Mouse (Mus musculus) skeletal muscle tissue, adult 2 months (tissue): ENCODE results near the gene Mbd3.
A peak's percentile ranks its signal among the peaks of the same experiment; 100 is the strongest.
"Not testable (repeated sequence)": the region's sequence is repeated elsewhere in the genome, so short reads cannot be mapped to it uniquely, and the experiment has no call there.

ENCODE experiments used
- DNase-seq: peaks from one replicate; pipeline ENCODE4 v3.0.0-alpha.2; 2012; ENCODE audit warnings: low read depth, low spot score

Mbd3 gene

DNA sequence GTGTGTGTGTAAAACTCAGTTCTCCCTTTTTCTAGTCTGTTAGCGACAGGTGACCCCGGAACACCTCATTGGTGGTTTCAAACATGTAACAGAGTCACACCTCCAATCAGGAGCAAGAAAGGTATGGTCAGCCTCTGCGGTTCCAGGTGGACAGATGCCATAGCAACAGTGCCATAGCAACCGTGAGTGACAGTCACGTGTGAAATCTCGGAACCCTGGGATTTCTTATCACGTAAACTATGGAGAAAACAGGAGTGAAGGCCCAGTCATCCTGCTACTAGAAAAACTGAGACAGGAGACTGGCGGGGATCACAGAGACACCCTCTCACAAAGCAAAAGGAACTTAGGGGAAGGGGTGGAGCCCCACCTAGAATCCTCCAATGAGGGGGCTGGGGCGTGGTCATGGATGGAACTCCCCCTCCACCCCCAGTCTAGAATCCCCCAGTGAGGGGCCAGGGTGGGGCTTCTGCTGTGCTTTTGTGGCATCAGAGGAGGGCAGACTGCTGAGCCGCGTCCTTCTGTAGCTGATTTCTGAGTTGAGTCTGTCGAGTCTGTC lies 27.9 kb downstream of the Mbd3 start:
- DNase-seq = no peak

DNA sequence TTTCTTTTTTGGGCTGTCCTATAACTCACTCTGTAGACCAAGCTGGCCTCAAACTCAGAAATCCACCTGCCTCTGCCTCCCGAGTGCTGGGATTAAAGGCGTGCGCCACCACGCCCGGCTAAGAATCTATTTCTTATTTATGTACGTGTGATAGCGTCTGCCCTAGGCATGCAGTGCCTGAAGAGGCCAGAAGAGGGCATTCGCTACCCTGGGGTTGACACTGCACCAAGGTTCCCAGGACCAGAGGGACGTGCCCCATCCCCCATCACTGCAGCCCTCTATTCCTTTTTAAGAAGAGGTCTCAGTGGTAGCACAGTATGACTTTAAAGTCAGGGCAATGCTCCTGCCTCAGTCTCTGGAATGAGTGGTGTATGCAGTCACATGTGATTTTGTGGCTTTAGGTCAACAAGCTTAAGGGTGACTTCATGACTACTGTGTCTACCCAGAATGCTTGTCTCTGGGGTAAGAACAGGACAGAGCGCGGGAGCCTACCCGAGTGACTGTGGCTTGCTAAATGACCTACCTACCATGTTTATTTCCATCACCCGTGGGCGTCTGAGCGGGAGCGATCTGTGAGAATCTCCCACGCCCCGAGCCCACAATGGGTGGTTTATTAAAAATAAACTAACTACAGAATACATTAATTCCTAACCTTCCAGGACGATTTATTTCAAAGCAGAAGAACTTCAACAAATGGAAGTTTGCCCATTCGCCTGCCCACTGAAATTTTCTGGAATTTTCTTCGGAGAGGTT lies 29.2 kb downstream of the Mbd3 start:
- DNase-seq = no peak

DNA sequence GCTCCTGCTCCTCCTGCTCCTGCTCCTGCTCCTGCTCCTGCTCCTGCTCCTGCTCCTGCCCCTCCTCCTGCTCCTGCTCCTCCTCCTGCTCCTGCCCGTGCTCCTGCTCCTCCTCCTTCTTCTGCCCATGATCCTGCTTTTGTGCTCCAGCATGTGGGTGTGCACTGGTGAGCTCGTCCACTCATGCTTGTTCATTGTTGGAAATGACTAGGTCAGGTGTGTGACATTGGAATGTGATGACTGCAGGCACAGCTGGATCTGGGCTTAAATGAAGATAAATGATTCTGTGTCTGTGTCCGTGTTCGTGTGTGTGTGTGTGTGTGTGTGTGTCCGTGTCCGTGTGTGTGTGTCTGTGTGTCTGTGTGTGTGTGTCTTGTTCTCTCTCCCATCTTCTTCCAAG lies 31.0 kb downstream of the Mbd3 start:
- DNase-seq = no peak

DNA sequence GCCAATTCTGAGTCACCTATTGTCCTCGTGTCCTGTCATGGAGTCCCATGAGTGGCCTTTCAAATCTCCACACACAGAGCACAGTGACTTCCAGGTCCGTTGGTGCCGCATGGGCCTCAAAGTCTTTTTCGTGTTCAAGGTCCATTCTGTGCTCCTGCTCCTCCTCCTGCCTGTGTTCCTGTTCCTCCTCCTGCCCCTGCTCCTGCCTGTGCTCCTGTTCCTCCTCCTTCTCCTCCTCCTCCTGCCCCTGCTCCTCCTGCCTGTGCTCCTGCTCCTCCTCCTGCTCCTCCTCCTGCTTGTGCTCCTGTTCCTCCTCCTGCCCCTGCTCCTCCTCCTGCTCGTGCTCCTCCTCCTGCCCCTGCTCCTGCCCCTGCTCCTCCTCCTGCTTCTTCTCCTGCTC lies 31.4 kb downstream of the Mbd3 start:
- DNase-seq = no peak

DNA sequence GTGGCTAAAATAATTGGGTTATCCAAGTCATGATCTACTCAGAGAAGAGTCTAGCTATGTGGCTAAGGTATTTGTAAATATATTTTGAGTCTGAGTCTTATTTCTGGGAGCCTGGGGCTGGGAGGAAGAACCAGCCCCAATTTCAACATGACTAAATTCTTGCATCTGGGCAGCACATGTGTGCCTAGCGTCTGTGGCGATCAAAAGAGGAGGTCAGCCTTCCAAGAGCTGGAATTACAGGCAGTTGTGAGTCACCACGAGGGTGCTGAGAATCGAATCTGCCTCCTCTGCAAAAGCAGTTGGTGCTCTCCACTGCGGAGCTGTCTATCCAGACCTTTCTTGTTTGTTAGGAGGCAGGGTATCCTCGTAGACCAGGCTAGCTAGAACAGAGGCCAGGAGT lies 33.6 kb downstream of the Mbd3 start:
- DNase-seq = no peak

DNA sequence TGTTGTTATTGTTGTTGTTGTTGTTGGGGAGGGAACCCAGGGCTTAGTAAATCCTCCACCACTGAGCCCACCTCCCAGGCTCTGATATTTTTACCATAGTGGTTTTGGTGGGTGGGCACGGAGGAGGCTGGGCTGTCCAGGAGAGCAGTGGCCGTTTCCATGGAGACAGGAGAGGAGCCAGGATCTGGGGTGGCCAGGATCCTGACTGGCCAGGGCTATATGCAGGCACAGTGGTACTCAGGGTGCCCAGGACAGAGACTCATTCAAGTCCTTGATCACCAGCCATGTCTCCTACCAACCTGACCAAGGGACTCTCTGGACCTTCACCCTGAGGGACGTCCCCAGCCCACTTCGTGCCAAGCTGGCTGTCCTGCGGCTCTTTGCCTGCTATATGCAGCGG lies 35.6 kb downstream of the Mbd3 start:
- DNase-seq = no peak

DNA sequence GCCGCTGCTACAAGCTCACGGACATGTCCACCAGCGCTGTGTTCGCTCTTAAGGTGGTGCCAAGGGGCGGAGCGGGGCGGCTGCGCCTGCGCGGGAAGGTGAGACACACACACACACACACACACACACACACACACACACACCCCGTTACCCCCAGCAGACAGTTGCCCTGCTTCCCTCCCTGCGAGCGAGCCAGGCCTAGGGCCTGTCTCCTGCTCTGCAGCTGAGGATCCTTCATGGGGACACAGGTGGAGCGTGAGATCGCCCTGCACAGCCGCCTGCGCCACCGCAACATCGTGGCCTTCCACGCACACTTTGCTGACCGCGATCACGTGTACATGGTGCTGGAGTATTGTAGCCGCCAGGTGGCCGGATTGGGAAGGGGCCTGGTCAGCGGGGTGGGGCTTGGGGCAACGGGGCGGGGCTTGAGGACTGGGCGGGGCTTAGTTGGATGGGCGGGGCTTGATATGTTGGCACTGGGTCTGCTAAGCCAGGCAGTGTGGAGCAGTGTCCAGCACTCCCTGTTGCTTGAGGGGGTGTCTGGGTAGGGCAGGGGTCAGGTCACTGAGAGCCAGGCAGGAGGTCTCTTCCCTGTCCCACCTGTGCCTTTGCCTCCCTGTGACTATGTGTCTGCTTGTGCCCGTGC lies 41.2 kb downstream of the Mbd3 start:
- no peak for DNase-seq

DNA sequence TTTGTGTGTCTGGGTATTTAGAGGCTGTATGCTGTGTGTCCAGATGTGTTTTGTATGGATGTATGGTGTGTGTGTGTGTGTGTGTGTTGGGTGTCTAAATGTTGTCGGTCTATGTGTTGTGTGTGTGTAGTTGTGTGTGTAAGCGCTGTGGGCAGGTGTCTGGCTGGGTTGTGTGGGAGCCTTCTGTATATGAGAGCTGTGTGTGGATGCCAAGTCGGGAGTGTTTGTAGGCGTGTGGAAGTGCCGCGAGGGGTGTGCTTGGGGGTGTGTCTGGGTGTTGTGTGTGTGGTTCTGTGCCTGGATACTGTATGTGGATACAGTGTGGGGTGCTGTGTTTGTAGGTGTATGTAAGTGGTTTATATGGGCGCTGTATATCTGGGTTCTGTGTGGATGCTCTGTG lies 42.0 kb downstream of the Mbd3 start:
- DNase-seq = no peak

DNA sequence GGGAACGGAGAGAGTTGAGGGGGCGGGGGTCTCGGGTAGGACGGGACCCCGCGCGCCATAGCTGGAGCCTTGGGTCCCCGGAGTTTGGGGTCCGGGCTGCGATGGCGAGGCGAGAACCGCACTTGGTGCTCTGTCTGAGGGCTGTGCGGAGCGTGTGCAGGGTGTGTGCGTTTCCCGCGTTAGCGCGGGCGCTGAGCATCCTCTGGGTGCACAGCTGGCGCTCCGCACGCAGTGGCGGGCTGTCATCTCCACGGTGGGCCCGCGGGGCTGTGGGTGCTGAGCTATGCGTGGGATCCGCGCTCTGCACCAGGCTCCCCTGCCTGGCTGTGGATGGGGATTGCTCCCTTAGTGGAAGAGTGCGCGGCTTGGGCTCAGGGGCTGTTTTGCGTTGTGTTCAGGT lies 42.6 kb downstream of the Mbd3 start:
- no peak for DNase-seq

DNA sequence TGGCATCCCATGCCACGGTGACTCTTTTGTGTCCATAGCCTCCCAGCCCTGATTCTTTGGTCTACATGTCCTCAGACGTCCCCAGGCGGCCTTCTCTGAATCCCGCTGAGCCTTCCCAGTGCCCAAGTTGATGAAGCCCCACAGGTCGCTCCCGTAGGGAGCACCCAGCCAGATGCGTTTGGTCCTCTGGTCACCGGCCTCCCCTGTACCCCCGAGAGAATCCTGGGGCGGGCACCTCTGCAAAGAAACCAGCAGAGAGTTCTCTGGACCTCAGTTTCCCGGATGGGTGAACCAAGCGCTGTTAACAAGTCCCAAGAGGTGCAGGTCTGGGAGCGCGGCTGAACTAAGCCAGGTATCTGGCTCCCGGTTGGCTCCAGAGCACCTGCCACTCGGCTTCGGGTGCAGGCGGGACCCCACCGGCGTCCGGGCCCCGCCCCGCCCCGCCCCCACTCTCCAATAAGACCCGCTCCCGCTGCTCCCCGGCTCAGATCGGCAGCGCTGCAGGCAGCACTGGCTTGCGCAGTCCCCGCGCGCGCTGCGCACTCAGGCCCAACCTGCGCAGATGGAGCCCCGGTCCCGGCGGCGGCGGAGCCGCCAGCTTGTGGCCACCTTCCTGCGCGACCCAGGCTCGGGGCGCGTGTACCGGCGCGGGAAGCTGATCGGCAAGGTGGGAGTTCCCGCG lies 43.2 kb downstream of the Mbd3 start, which contains the start of gene Plk5:
Plk5 (plus strand) TSS at position 459 of the 682 bp plus-strand sequence.
- DNase-seq = no peak

DNA sequence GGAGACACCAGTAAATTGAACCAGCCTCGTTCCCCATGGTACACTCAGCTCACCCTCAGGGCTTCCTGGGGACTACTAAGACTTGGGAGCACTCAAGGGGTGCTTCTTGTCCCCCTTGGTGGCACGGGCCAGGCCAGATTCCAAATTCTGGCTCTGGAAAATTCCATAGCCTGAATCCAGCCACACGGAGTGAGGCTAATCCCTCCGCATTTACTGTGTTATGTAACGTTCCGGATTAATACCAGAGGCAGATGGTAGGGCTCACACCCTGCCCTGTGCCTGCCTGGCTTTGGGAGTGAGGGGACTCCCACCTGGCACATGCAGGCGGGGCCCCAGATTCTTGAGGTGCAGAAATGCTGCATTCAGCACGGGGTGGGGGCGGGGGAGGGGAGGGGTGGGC lies 43.9 kb downstream of the Mbd3 start:
- no peak for DNase-seq

DNA sequence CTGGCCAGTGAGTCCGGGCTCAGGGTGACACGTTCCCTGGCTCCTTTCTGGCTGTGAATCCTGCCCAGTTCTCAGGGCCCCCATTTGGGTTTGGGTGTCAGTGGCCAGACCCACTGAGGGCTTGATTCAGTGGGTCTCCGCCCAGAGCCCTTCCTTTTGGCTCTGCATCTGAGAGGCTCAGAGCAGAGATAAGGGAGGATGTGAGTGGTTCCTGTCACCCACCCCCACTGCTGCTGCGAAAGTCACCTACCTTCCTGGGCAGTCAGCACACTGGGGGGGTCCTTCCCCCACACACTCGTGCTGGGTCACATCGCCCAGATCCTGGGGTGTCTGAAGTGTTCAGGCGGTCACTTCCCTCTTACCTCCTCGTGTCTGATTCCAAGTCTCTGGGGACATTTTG lies 46.6 kb downstream of the Mbd3 start:
- DNase-seq = no peak

DNA sequence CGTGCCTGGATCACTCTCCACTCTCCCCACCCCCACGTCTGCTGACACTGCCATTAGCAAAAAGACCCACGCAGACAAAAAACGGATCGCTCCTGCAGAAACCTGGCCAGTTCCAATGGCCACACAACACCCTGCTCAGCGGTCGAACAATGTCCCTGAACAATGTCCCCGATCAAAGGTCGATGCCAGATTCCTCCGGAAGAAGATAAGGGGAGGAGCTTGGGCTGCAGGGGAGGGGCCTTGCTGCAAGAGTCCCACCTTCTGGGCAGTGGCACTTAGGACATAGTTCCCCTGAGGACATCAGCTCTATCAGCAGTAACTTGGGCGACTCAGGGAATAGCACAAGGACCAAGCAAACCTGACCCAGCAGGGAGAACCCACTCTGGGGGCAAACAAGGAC lies 47.5 kb downstream of the Mbd3 start:
- no peak for DNase-seq

DNA sequence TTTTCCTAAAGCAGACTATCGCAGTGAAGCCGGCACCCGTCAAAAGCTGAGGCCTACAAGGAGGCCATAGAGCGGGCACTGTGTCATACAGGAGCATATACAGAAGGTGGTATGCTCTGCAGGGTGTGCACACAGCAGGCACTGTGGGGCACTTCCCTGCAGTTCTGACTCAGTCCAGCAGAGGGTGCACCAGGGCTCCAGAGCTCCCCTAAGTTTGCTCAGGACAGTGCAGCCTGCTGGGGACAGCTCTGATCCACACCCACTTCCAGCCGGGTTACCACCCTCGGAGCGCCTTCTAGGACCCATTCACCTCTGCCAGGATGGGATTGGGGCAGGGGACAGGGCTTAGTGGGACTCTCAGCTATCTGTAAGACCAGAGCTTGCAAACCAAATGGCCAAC lies 49.1 kb downstream of the Mbd3 start:
- DNase-seq = peak; percentile 71

DNA sequence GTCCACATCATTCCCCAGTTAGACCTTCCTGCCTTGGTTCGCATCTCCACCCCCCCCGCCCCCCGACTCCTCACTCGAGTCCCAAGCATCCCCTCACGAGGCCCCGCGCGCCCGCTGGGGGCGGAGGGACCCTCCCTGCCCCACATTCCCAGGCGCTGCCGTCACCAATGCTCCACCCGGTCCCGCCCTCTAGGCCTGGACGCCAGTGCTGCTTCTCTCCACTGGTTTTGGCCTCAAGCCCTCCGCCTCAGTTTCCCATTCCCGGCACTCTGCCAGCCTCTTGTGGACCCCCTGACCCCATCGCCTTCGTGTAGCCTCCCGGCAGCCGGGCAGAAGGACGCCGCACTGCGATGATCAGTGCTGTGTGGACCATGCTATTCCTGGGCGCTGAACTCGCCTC lies 50.4 kb downstream of the Mbd3 start:
- no peak for DNase-seq

DNA sequence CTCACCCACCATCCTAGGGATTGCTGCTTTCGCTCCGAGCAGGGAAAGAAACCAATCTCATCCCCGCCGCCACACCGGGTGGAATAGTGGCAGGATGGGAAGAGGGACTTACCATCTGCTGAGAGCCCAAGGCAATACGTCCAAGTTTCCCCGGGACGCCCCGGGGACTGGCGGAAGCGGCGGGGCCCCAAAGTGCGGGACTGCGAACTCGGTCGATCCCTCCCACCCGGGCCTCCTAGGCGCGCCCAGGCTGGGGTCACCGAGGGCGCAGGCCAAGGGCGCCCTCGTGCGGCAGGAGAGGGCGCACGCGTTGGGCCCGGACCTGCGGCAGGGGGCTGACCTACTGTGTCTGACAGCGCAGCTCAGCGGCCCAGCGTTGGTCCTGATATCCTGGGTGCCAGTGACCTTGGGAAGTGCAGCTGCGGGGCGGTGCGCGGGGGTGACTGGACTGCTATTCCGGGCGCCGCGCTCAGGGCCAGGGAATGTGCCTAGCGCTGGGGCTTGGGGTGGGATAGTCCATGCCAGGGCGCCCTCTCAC lies 51.0 kb downstream of the Mbd3 start, which contains the start of gene Adamtsl5:
Adamtsl5 (minus strand) TSS at position 169 of the 538 bp plus-strand sequence.
- peak; percentile 82 for DNase-seq

DNA sequence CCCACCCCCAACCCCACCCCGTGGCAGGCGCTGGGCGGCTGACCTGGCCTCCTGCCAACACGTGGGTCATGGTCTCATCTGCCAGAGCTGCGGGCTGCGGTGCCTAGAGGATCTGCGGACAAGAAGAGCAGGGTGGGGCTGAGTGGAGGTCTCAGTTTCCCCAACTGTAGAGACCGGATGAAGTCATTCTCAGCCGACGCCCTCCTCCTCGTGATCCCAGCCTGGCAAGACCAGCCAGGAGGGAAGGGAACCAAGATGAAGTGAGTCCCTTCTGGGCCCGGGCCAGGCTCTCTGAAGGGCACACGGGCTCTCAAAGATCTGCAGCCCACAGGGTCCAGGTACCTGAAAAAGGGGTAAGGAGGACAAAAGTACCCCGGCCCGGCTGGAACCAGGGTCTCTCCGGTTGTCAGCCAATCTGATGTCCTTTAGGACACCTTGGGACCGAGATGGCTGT lies 51.8 kb downstream of the Mbd3 start:
- no peak for DNase-seq

DNA sequence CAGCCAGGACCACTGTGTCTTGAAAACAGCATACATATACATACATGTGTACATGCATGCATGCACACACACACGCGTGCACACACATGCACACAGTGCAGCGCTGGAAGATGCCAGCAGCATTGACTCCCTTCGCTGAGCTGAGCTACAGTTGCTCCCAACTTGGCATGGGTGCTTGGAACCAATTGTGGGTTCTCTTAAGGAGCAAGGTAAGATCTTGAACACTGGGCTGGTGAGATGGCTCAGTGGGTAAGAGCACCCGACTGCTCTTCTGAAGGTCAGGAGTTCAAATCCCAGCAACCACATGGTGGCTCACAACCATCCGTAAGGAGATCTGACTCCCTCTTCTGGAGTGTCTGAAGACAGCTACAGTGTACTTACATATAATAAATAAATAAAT lies 53.4 kb downstream of the Mbd3 start:
- not testable (repeated sequence) for DNase-seq

DNA sequence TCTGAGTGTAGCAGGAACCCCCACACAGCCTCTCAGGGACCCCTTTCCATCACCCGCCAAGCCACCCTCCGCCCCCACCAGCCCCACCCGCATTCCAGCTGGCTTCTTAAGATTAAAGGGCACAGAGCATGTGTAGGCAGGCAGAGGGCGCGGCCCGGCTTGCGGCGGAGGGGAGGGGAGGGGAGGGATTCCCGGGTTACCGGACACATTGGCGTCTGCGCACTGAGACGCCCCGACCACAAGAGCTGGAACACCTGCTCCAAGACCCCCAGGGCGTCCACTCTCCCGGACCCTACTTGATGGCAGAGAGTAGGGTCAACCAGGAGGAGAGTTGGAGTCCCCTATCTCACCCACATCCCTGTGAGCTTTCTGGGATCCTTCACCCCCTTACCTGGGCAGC lies 54.2 kb downstream of the Mbd3 start:
- no peak for DNase-seq

DNA sequence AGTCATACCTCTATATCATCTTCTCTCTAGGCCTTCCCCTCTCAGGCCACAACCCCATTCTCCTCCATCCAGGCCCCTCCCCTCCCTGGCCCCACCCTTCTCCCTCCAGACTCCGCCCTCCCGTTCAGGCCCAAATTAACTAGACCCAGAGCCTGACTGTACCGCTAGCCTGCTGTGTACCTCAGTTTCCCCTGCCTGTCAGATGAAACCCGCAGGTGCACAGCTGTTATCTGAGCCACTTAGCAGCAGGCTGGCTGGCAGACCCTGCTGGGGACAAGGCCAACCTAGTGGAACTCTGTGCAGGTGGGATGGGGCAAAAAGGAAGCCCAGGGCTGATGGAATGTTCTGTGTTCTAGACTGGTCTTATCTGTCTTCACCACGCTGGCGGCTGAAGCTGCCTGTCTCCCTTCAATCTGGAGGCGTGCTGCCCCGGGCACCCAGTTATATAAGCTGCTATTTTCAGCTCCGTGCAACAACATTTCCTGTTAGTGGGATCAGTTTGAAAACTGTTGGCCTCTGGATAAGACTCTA lies 55.2 kb downstream of the Mbd3 start:
- DNase-seq = peak; percentile 86

DNA sequence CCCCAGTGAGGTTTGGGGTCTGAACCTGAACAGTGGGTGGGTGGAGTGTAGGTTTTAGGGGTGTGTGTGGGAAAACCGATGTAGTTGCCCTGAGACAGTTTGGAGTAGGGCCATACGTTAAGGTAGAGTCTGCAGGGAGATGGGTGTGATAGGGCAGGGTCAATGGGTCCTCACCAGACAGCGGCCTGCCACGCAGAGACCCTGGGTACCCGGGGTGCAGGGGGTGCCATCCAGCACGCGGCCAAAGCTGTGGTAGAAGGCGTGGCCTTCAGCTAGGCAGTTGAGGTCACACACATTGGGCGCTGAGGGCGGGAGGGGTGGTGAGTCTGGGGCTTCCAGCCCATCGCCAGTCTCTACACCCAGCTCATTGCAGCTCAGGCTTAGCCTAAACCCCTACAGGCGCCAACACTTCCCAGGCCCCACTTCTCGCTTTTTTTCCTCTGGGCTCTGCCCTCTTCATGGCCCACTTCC lies 55.9 kb downstream of the Mbd3 start:
- DNase-seq = no peak
